Mouse (Mus musculus): ENCODE results near the gene Trappc6a.

Gene Trappc6a

DNA sequence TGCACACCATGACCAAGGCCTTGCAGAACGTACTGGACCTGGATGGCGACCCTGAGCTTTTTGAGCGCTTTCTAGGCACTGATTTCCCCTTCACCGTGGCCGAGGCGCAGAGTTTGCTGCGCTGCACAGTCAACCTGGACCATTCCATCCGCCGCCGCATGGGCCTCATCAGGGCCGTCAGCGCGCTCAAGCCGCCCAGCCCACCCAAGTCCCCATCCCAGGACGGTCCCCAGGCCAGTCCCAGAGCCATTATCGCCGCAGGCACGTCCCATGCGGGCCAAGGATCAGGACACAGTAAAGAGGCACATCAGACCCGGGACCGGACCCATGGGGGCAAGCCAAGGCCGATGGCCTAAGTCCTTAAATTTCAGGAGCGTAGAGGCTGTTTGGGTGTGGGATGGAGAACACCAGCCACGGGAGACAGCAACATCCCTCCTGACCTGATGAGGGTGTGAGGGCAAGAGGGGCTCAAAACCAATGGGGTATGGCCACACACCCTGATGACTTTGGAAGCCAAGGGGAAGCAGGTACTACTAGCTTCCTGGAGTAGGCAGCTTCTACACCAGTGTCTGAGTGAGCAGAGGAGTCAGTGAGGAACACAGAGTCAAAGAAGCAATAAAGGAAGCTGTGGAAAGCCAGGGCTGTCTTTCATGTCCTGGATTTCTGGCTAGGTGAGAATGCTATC lies 16.4 kb downstream of the Trappc6a start:
- no peak for DNase-seq

- no peak for DNase-seq
These were observed 16.9 kb downstream of the Trappc6a start for GRCm38 (mm10) chr7:19525105-19525481.

DNA sequence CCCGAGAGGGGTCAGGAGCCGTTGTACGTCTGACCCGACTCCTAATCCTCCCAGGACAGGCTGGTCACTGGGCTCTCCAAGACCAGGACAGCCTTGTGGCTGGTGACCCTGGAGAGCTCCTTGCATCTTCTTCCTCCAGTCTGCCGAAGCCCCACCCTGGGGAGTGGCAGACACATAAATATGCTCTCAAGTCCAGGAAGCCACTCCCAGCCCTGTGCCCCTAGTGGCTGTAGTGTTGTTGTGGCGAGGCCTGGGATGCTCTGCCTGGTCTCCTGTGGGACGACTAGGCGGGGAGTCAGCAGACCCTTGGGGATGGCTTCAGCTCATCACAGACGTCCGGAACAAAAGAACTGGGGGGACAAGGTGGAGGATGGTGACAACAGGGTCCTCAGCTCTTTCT lies 22.9 kb downstream of the Trappc6a start:
- DNase-seq = no peak

- DNase-seq = no peak
These were observed 24.0 kb downstream of the Trappc6a start for GRCm38 (mm10) chr7:19532240-19532639.

DNA sequence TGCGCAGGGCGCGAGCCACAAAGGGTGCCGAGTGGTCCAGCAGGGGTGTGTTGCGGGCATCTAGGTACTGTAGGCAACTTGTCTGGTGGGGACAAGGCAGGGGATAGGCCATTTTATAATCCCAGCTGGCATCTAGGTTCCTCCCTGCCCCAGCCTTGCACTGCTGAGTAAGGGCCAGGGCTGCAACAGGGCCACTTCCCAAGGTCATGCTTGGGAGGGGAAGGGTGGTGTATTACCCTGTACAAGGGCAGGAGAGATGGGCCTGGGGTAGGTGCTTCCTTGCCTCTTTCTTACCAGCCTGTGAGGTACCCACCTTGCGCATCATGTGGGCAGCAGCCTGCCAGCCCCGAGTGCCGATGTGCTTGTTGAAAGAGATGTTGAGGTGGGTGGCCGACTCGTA lies 26.5 kb downstream of the Trappc6a start:
- no peak for DNase-seq

DNA sequence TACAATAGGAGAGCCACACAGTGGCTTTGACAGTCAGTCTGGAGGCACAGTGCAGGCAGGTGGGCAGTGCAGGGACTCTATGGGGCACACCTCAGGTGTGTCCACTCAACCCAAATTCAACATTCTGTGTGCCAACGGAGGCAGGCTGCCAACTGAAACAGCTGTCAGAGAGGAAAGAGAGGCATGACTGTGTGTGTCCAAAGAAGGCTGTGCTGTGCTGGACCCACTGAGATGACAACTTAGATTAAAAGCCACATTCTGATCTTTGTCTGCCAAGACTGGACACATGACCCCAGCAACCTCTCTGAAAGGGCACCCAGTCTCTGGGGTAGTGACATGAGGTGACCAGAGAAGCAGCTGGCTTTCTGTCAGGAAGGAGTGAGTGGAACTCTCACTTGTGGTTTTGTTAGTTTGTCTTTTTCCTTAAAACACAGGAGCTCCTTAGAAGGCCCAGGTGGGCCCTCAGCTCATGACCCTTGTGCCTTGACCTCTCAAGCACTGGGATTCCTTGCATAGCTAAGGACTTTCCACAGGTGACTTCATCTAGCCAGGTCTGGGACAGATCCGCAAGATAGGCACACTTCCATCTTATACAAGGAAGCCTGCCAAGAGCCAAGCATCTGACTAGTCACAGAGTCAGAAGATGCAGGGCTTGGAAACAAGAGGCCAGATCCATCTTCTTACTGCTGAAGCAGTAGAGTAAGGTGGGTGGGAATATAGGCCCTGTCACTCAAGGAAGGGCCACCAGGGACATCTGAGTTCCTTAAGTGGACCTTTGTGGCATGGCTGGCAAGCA lies 32.8 kb downstream of the Trappc6a start:
- no peak for DNase-seq

- no peak for DNase-seq
These were observed 33.5 kb downstream of the Trappc6a start for GRCm38 (mm10) chr7:19541681-19542154.

- DNase-seq = no peak
These were observed 34.0 kb downstream of the Trappc6a start for GRCm38 (mm10) chr7:19542155-19542691.

DNA sequence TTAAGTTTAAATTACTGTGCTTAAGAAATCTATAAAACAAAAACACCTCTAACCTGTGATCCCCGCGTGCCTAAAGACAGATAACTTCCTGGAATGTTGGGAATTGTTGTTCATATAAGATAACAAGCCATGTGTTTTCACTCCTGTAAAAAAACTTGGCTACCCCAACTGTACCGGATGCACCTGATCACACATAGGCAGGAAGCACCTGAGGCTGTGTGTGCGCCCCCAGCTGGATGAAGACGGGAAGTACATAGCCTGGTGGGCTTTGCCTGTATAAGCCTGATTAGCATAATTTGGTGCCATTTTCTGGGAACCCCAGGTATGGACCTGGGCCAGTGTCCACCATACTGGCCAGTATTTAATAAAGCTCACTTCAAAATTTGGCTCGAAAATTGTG lies 35.4 kb downstream of the Trappc6a start:
- peak in 1 of 2 experiments; percentile 45 for DNase-seq

GRCm38 (mm10) chr7:19546007-19546406 lies 37.8 kb downstream of the Trappc6a start:
- no peak for DNase-seq

DNA sequence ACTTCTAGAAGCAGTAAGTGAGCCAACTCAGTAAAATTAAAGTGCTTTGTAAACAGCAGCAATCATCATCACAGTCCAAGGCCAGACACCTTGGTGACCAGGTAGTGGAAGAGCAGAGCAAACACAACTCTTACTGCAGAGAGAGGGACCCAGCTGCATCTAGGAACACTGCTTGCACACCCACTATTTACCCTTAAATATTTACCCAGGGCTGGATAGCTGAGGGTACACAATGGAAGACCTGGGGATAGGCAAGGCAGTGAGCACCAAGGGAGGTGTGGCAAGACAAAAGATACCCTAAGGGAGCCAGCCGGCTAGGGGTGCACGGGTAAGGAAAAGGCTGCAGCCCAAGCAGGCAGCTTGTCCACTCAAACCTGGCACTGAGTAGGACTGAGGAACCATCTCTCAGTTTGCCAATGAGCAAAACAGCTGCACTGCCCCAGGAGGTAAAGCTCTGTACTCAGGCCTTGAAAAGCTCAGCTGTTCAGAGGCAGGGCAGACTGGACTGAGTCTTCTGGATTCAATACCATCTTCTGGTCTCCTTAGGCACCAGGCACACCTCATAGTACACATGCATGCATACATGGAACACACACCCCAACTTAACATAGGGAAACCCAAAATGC lies 39.3 kb downstream of the Trappc6a start:
- DNase-seq = no peak

DNA sequence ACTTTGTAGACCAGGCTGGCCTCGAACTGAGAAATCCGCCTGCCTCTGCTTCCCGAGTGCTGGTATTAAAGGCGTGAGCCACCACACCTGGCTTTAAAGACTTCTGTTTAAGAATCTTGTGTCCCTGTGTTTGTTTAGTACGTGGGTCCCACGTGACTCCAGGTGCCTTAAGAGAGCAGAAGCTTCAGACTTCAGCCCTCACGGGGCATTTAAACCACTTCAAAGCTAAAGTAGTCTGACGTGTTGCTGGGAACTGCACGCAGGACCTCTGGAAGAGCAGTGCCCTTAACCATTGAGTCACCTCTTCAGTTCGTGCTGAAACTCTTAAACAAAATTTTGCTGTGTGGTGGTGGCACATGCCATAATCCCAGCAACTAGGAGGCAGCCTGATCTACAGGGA lies 41.2 kb downstream of the Trappc6a start:
- no peak for DNase-seq

DNA sequence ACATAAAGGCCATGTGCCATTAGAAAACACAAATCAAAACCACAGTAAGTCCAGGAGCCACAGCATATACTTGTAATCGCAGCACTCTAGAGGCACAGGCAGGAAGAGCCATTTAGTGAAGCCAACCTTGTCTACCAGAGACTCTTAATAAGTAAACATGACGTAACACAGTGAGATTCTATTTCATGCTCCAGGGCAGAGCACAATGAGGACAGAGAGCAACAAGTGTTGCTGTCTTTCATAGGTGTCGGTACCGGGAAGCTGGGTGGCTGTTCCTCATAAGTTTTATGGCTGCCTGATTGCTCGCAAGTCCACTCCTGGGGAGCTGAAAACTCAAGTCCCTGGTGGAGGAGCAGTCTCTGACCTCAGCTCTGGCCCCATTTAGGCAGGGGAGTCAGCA lies 43.4 kb downstream of the Trappc6a start:
- no peak for DNase-seq

DNA sequence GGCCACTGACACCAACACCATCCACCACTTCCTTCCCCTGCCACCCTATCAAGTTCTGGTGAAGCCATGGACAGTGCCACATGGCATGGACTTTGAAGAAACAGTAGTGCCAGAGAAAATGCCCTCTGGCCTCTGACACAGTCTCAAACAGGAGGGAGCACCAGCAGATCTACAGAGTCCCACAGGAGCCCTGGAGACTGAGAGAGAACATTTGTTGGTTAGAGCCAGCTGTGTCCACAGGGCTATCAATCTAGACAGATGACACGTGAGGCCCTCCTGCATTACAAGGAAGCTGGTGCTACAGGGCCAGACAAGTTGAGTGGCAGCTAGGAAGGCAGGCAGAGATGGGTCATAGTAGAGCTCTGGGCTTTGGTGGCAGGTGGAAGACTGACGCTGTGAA lies 44.2 kb downstream of the Trappc6a start:
- DNase-seq = no peak

GRCm38 (mm10) chr7:19554168-19554567 lies 46.0 kb downstream of the Trappc6a start:
- DNase-seq = no peak

- DNase-seq = no peak
These were observed 48.9 kb downstream of the Trappc6a start for GRCm38 (mm10) chr7:19557086-19557485.

DNA sequence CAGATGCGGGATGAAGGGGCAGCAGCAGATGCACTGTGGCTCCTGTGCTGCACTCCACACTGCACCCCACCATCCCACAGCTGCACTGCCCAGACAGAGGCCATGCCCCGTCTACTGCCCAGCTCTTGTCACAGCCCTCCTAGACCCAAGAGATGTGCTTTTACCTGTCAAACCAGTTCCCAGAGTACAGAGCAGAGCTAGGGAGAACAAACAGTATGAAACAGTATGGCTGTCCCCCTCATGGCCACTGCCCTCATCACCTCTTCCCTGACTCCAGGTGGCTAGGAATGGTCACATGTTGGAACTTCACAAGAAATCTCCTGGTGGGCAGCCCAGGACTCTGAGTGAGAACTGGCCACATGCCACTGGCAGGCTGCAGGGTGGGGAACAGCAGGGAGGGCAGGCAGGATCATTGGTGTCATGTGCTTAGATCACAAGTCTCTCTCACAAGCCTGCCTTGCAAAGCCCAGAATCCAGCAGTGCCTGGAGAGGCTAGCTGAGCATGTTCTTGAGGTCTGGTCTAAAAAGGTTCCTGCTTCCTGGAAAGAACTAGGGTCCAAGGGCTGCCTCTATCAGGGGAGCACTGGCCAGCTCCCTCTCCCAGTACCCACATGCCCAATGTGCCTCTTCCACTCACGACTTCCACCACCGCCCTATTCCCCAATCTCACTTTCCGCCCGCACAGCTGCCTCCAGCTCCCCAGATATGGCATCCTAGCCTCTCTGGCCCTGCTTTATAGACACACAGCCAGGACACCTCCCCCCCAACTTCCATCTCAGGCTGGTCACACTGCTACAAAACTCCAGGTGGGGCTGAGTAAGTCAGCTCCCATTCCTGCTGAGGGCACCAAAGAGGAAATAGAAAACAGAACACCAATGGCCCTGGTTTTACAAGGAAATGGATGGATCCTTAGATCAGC lies 50.0 kb downstream of the Trappc6a start:
- no peak for DNase-seq

DNA sequence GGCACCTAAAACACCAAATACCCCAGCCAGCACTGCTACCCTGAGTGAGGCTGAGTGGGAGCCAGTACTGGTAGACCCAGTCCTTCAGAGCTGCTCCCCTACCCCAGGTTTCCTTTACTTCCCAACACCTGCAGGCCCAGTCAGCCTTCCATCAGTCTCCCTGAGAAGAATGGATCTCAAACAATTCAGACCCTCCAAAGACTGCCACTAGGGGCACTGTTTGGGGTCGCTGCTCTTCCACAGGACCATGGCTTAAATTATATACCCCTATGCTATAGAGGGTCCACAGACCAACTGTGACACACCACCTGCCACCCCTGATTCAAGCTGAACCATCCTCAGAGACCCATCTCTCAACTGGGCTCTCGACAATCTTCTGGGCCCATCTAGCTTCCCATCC lies 50.8 kb downstream of the Trappc6a start:
- DNase-seq = no peak

GRCm38 (mm10) chr7:19560491-19561260 lies 52.5 kb downstream of the Trappc6a start:
- no peak for DNase-seq

DNA sequence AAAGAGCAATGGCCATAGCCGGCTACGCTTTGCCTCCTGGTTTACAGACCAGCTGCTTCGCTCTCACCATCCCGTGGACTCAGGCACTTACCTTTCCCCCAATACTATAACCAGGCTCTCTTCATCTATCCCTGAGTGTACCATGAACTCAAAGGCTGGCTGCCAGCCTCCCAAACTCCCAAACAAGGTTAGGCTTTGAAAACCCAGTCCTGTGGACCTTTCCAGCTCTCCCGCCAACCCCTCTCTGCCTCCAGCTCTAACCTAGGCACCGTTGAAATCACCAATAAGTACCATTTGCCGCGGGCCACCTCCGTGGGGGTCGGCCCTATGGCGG lies 53.2 kb downstream of the Trappc6a start:
- DNase-seq = no peak

GRCm38 (mm10) chr7:19561765-19562642 lies 53.8 kb downstream of the Trappc6a start:
- peak; percentile 73 to 74 for DNase-seq

Data from thymus, adult 18-20 months (tissue).